Mouse (Mus musculus): ENCODE results near the gene Shf.

Shf gene

DNA sequence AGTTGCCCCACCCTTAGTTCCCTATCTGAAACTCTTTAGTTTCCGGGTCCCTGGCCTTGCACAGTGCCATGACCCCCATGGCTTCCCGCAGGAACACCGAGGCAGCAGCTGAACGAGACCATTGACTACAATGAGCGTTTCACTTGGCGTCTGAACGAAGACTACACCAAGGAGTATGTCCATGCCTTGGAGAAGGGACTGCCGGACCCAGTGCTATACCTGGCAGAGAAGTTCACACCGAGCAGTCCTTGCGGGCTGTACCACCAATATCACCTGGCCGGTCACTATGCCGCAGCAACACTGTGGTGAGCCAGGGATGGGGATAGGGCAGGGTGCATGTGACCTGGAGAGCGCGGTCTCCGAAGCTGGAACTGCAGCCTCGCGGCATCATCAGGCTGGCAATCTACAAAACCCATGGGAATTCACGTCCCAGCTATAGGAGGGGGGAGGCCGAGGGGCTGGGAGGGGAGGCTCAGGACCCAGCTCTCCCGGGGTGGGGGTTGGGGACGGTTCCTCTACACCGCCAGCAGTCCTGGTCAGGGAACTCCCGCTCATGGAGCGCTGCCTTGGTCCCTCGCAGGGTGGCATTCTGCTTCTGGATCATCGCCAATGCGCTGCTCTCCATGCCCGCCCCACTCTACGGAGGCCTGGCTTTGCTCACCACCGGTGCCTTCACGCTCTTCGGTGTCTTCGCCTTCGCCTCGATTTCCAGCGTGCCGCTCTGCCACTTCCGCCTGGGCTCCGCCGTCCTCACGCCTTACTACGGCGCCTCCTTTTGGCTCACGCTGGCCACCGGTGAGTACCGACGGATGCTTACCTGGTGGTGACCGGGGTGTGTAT, 67.7 kb downstream of the Shf start:
- peak; percentile 56 for DNase-seq

DNA sequence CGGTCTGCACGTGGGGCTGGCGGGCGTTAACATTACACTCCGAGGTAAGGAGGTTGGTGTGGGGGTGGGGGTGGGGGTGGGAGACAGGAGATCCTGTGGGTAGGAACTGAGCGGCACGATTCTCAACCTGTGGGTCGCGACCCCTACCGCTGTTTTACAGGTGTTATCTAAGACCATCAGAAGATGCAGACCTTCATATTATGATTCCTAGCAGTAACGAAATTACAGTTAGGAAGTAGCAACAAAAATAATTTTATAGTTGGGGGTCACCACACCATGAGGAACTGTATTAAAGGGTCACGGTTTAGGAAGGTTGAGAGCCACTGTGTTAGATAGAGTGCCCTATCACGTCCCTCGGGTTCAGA, 68.3 kb downstream of the Shf start:
- DNase-seq, result no peak

DNA sequence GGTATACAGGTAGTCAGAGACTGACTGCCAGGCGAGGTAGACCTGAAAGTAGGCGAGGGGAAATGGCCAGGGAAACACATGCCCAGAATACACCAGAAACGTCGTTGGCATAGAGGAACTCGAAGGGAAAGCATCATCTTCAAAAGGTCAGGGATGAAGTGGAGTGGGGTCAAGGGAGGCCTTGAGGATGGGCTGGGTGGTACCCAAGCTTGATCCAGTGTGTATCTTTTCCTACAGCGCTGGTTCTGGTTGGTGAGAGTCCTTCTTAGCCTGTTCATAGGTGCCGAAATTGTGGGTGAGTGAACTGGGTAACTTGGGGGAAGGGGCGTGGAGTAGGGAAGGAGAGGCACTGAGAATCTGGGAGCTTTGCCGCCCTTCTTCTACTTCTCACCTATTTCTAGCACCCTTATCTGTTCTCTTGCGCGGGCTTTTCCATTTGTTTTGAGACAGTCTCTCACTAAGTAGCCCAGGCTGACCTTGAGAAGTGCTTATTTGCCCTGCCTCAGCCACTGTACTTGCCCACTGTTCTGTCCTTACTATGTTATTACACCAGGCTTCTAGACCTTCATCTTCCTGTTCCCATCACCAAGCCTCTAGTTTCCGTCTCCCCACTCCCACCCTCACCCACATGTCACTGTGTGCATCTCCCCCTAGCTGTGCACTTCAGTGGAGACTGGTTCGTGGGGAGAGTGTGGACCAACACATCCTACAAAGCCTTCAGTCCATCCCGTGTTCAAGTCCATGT, 68.9 kb downstream of the Shf start:
- no peak for DNase-seq
